Mouse (Mus musculus): ENCODE data around the gene Olfr381.

DNA sequence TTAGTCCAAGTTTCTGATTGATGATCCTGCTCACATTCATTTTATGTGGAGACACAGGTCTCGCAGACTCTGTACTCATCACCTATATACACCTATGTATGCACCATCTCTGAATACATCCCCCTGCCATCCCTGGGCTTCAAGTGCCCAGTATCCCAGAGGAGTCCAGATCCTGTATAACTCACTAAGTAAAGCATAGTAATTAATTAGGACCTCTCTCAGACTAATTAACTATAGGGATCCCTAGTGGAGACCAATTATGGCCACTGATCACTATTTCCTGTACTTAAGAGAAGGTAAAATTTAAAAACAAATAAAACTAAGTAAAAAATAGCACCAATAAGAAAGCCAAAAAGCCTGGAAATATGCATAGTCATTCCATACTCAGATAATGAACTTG is 34.0 kb downstream of the Olfr381 start, which contains the start of gene Olfr380:
- TF ChIP-seq POLR2A (IDR thresholded peaks at IDR 0.05; ENCODE audit: insufficient read depth, low read depth, low read length) = no peak
- TF ChIP-seq EP300 (IDR thresholded peaks at IDR 0.05; ENCODE audit: insufficient read depth, low read depth, low read length) = no peak

Measured in heart, adult 2 months (tissue).